Mouse (Mus musculus): Measurements from ENCODE around the gene Anks1b. TPM values are rescaled to one million over a fixed set of nuclear protein-coding genes. Genes with fewer than 3 reads are reported as not detected.
A peak's percentile ranks its signal among the peaks of the same experiment; 100 is the strongest.

Gene Anks1b
- polyA plus RNA-seq, 1 experiment: 203 TPM

GRCm38 (mm10) chr10:90357169-90357907 is 484.0 kb downstream of the Anks1b start:
- DNase-seq (ENCODE audit: extremely low spot score in 1 of 2, low spot score in 1 of 2): no peak

- no peak for DNase-seq (ENCODE audit: extremely low spot score in 1 of 2, low spot score in 1 of 2)
These were observed 495.7 kb downstream of the Anks1b start for GRCm38 (mm10) chr10:90369015-90369414.

GRCm38 (mm10) chr10:90370751-90371150 is 497.4 kb downstream of the Anks1b start:
- no peak for DNase-seq (ENCODE audit: extremely low spot score in 1 of 2, low spot score in 1 of 2)

GRCm38 (mm10) chr10:90373469-90373868 is 500.2 kb downstream of the Anks1b start:
- peak in 1 of 2 experiments; percentile 60 for DNase-seq (ENCODE audit: extremely low spot score in 1 of 2, low spot score in 1 of 2)

- DNase-seq (ENCODE audit: extremely low spot score in 1 of 2, low spot score in 1 of 2): no peak
These were observed 503.3 kb downstream of the Anks1b start for GRCm38 (mm10) chr10:90376605-90377004.

GRCm38 (mm10) chr10:90380062-90380461 is 506.8 kb downstream of the Anks1b start:
- no peak for DNase-seq (ENCODE audit: extremely low spot score in 1 of 2, low spot score in 1 of 2)

GRCm38 (mm10) chr10:90380704-90381339 is 507.5 kb downstream of the Anks1b start:
- DNase-seq (ENCODE audit: extremely low spot score in 1 of 2, low spot score in 1 of 2): peak in 1 of 2 experiments; percentile 30

- no peak for DNase-seq (ENCODE audit: extremely low spot score in 1 of 2, low spot score in 1 of 2)
These were observed 527.1 kb downstream of the Anks1b start for GRCm38 (mm10) chr10:90400382-90400781.

- DNase-seq (ENCODE audit: extremely low spot score in 1 of 2, low spot score in 1 of 2): no peak
These were observed 535.2 kb downstream of the Anks1b start for GRCm38 (mm10) chr10:90408484-90408883.

- no peak for DNase-seq (ENCODE audit: extremely low spot score in 1 of 2, low spot score in 1 of 2)
These were observed 558.2 kb downstream of the Anks1b start for GRCm38 (mm10) chr10:90431527-90431926.

- DNase-seq (ENCODE audit: extremely low spot score in 1 of 2, low spot score in 1 of 2): peak; percentile 72 to 79
These were observed 558.7 kb downstream of the Anks1b start for GRCm38 (mm10) chr10:90431974-90432373.

GRCm38 (mm10) chr10:90432479-90432878 is 559.2 kb downstream of the Anks1b start:
- peak; percentile 11 to 34 for DNase-seq (ENCODE audit: extremely low spot score in 1 of 2, low spot score in 1 of 2)

- no peak for DNase-seq (ENCODE audit: extremely low spot score in 1 of 2, low spot score in 1 of 2)
These were observed 567.7 kb downstream of the Anks1b start for GRCm38 (mm10) chr10:90441036-90441435.

GRCm38 (mm10) chr10:90441656-90442055 is 568.3 kb downstream of the Anks1b start:
- no peak for DNase-seq (ENCODE audit: extremely low spot score in 1 of 2, low spot score in 1 of 2)

GRCm38 (mm10) chr10:90464906-90465305 is 591.6 kb downstream of the Anks1b start:
- DNase-seq (ENCODE audit: extremely low spot score in 1 of 2, low spot score in 1 of 2): no peak

- no peak for DNase-seq (ENCODE audit: extremely low spot score in 1 of 2, low spot score in 1 of 2)
These were observed 592.1 kb downstream of the Anks1b start for GRCm38 (mm10) chr10:90465426-90465825.

- DNase-seq (ENCODE audit: extremely low spot score in 1 of 2, low spot score in 1 of 2): no peak
These were observed 594.2 kb downstream of the Anks1b start for GRCm38 (mm10) chr10:90467546-90467945.

GRCm38 (mm10) chr10:90493436-90493835 is 620.1 kb downstream of the Anks1b start:
- peak; percentile 30 to 71 for DNase-seq (ENCODE audit: extremely low spot score in 1 of 2, low spot score in 1 of 2)

GRCm38 (mm10) chr10:90493996-90494642 is 620.8 kb downstream of the Anks1b start:
- peak in 1 of 2 experiments; percentile 43 for DNase-seq (ENCODE audit: extremely low spot score in 1 of 2, low spot score in 1 of 2)

GRCm38 (mm10) chr10:90494981-90495516 is 621.7 kb downstream of the Anks1b start:
- peak; percentile 43 to 67 for DNase-seq (ENCODE audit: extremely low spot score in 1 of 2, low spot score in 1 of 2)

GRCm38 (mm10) chr10:90507561-90507960 is 634.3 kb downstream of the Anks1b start:
- no peak for DNase-seq (ENCODE audit: extremely low spot score in 1 of 2, low spot score in 1 of 2)

All from frontal cortex, adult 2 months (tissue).